Mouse (Mus musculus) megakaryocyte, embryonic 14.5 days (primary cell): ENCODE results near the gene Skil.

Experiments used
- FLI1 ChIP-seq: IDR thresholded peaks from 2 replicates; pipeline ENCODE4 v1.6.1; 2012; ENCODE audit warnings: low read length, inconsistent platforms, mixed read lengths
- GATA1 ChIP-seq: IDR thresholded peaks from 3 replicates; pipeline ENCODE4 v1.6.1; 2012; ENCODE audit warnings: mixed read lengths, low read length, inconsistent platforms, borderline replicate concordance

DNA sequence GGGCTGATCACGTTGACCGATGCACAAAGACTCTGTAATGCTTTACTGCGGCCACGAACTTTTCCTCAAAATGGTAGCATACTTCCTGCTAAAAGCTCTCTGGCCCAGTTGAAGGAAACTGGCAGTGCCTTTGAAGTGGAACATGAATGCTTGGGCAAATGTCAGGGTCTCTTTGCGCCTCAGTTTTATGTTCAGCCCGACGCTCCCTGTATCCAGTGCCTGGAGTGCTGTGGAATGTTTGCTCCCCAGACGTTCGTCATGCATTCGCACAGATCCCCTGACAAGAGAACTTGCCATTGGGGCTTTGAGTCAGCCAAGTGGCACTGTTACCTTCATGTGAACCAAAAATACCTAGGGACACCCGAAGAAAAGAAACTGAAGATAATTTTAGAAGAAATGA, 3.1 kb downstream of the Skil start:
- no peak for TF ChIP-seq GATA1
- TF ChIP-seq FLI1: no peak
